Mouse (Mus musculus): ENCODE measurements at regions not wholly inside any gene's neighbourhood (a gene's known extent, or its start where the extent isn't known, plus 50 kb on each side); places are given as distances from the start of the nearest gene placed in this dataset.

- no peak for TF ChIP-seq CTCF (IDR thresholded peaks at IDR 0.05; ENCODE audit: low read depth, low read length)
- TF ChIP-seq POLR2A (IDR thresholded peaks at IDR 0.05; ENCODE audit: extremely low read depth, insufficient read depth, low read length) = no peak
Measured at GRCm38 (mm10) chr3:58320812-58321211, 93.7 kb upstream of the Tsc22d2 start.

Measured in liver, adult 2 months (tissue).